Mouse (Mus musculus): ENCODE measurements at regions not wholly inside any gene's neighbourhood (a gene's known extent, or its start where the extent isn't known, plus 50 kb on each side); places are given as distances from the start of the nearest gene placed in this dataset.
A peak's percentile ranks its signal among the peaks of the same experiment; 100 is the strongest.

GRCm38 (mm10) chr12:26567435-26567834, 98.4 kb downstream of the Cmpk2 start:
- Histone ChIP-seq H3K4me3 (ENCODE audit: low read depth, low read length) (no peak overlapping the region), H3K27me3 (replicated peaks; ENCODE audit: control insufficient read depth, insufficient read depth, low read length) (no peaks in the 10 kb centered on the region), H3K36me3 (ENCODE audit: control insufficient read depth, insufficient read depth, low read length) (no peaks in the 10 kb centered on the region), H3K27ac (replicated peaks; ENCODE audit: low read depth, low read length) (no peak overlapping the region), H3K4me2 (ENCODE audit: low read depth, low read length) (no peak overlapping the region), H3K9ac (ENCODE audit: low read depth, low read length) (no peak overlapping the region), H3K4me1 (ENCODE audit: control insufficient read depth, insufficient read depth, low read length) (no peaks in the 10 kb centered on the region; the same call in 1 of the 2 replicates), H3K9me3 (ENCODE audit: control insufficient read depth, low read length) (no peaks in the 10 kb centered on the region)
- ATAC-seq (ENCODE audit: low read depth): no peak
- DNase-seq (ENCODE audit: low spot score): no peak
- WGBS: 89% methylated on average over 4 of the region's 4 CpGs

GRCm38 (mm10) chr12:26562858-26563257, 93.9 kb downstream of the Cmpk2 start:
- 85% methylated on average over 6 of the region's 6 CpGs for WGBS

DNA sequence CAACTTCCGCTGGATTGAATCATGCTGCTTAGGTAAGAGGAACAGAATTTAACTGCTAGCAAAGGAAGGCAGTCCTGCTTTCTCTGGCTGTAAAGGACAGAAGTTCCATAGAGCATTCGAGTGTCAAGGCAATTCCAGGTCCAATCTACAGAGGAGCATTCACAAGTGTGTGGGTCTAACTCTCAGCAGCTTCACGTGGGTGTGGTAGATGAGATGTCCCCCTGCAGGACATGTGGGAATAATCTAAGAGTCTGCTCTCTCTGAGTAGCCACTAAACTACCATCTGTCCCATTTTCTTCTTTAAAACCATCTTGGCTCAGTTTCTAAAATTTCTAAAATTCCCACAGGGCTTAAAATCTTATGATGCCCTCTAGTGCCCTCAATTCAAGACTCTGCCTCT, 90.6 kb downstream of the Cmpk2 start:
- H3K9ac ChIP-seq (ENCODE audit: low read depth, low read length): no peak overlapping the region
- ATAC-seq (ENCODE audit: low read depth) (no peak), DNase-seq (ENCODE audit: low spot score) (no peak)
- no peak overlapping the region for H3K4me3 ChIP-seq (ENCODE audit: low read depth, low read length)
- H3K9me3 ChIP-seq (ENCODE audit: control insufficient read depth, low read length): no peaks in the 10 kb centered on the region
- H3K4me2 ChIP-seq (ENCODE audit: low read depth, low read length): no peak overlapping the region
- no peak overlapping the region for H3K27ac ChIP-seq (replicated peaks; ENCODE audit: low read depth, low read length)
- H3K36me3 ChIP-seq (ENCODE audit: control insufficient read depth, insufficient read depth, low read length): no peaks in the 10 kb centered on the region
- H3K27me3 ChIP-seq (replicated peaks; ENCODE audit: control insufficient read depth, insufficient read depth, low read length): no peaks in the 10 kb centered on the region
- WGBS: 66% methylated on average over 3 of the region's 3 CpGs
- peaks cover 6% of the 10 kb centered on the region; the same call in 1 of the 2 replicates for H3K4me1 ChIP-seq (ENCODE audit: control insufficient read depth, insufficient read depth, low read length)

More at GRCm38 (mm10) chr12:26562858-26563257, 93.9 kb downstream of the Cmpk2 start:
- H3K9me3 ChIP-seq (ENCODE audit: control insufficient read depth, low read length): no peaks in the 10 kb centered on the region
- H3K27me3 ChIP-seq (replicated peaks; ENCODE audit: control insufficient read depth, insufficient read depth, low read length): no peaks in the 10 kb centered on the region
- no peak overlapping the region for H3K4me3 ChIP-seq (ENCODE audit: low read depth, low read length)
- no peak overlapping the region for H3K27ac ChIP-seq (replicated peaks; ENCODE audit: low read depth, low read length)
- DNase-seq (ENCODE audit: low spot score) (no peak), ATAC-seq (ENCODE audit: low read depth) (no peak)
- H3K4me1 ChIP-seq (ENCODE audit: control insufficient read depth, insufficient read depth, low read length): no peaks in the 10 kb centered on the region
- no peak overlapping the region for H3K4me2 ChIP-seq (ENCODE audit: low read depth, low read length)
- H3K36me3 ChIP-seq (ENCODE audit: control insufficient read depth, insufficient read depth, low read length): no peaks in the 10 kb centered on the region
- no peak overlapping the region for H3K9ac ChIP-seq (ENCODE audit: low read depth, low read length)

DNA sequence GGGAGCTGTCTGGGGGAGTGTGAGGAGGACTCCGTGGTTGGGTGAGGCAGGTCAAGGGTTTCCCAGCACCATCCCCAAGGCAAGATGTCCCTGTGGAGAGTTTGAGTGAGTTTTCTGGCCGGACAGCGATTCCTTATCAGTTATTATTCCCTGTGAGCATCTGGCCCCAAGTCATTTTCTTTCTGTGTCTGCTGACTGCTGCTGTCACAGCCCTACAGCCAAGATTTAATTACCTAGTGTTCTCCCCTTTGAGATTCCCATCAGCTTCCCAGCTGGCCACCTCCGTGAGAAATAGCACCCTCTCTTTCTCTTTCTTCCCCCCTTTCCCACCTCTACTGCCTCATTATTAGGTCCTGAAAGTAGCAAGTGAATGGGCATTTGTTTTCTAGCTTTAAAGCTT, 88.4 kb downstream of the Cmpk2 start:
- 20% methylated on average over 4 of the region's 4 CpGs for WGBS
- ATAC-seq (ENCODE audit: low read depth) (no peak), DNase-seq (ENCODE audit: low spot score) (no peak)
- H3K9me3 ChIP-seq (ENCODE audit: control insufficient read depth, low read length): no peaks in the 10 kb centered on the region
- H3K4me2 ChIP-seq (ENCODE audit: low read depth, low read length): no peak overlapping the region
- H3K4me1 ChIP-seq (ENCODE audit: control insufficient read depth, insufficient read depth, low read length): peaks cover 6% of the 10 kb centered on the region; the same call in 1 of the 2 replicates
- H3K27ac ChIP-seq (replicated peaks; ENCODE audit: low read depth, low read length): no peak overlapping the region
- H3K4me3 ChIP-seq (ENCODE audit: low read depth, low read length): no peak overlapping the region
- no peaks in the 10 kb centered on the region for H3K27me3 ChIP-seq (replicated peaks; ENCODE audit: control insufficient read depth, insufficient read depth, low read length)
- H3K9ac ChIP-seq (ENCODE audit: low read depth, low read length): no peak overlapping the region
- no peaks in the 10 kb centered on the region for H3K36me3 ChIP-seq (ENCODE audit: control insufficient read depth, insufficient read depth, low read length)

DNA sequence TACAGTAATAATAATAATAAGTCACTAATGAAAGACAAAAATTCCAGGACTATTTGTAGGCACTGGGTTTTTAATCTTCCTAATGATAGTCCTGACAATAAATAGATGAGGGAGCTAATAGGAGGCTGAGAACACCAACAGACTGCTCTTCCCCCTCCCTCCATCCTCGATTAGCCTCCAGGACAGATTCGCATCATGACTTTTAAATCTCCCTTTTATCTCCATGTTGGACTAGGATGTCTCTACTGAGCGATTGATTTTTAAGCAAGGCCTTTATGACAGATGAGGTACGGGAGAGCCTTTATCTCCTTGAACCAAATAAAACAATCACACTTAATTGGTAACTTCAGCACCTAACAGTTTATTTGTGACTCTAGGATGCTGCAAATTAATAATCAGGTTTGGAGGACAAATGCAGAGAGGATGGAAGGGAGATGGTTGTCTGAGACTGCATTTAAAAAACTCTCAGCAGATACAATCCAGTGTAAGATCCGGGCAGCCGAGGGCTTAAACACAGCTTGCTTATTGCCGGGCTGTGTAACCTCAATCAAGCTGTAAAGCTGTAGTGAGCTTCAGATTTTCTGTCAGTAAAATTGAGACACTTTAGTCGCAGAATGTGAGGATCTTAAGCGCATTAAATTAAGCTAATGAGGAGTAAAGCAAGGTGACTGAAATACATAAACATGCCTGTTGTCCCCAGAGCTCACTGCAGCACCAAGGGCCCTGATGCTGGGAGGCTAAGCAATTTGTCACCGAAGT, 82.3 kb downstream of the Cmpk2 start:
- no peak overlapping the region for H3K4me2 ChIP-seq (ENCODE audit: low read depth, low read length)
- H3K9ac ChIP-seq (ENCODE audit: low read depth, low read length): no peak overlapping the region
- no peaks in the 10 kb centered on the region for H3K27me3 ChIP-seq (replicated peaks; ENCODE audit: control insufficient read depth, insufficient read depth, low read length)
- no peak overlapping the region for H3K27ac ChIP-seq (replicated peaks; ENCODE audit: low read depth, low read length)
- H3K4me3 ChIP-seq (ENCODE audit: low read depth, low read length): no peak overlapping the region
- ATAC-seq (ENCODE audit: low read depth) (no peak), DNase-seq (ENCODE audit: low spot score) (no peak)
- no peaks in the 10 kb centered on the region for H3K4me1 ChIP-seq (ENCODE audit: control insufficient read depth, insufficient read depth, low read length)
- H3K9me3 ChIP-seq (ENCODE audit: control insufficient read depth, low read length): peaks cover 6% of the 10 kb centered on the region; the same call in 1 of the 2 replicates
- 69% methylated on average over 10 of the region's 10 CpGs for WGBS
- H3K36me3 ChIP-seq (ENCODE audit: control insufficient read depth, insufficient read depth, low read length): no peaks in the 10 kb centered on the region

- Histone ChIP-seq H3K36me3 (ENCODE audit: control insufficient read depth, insufficient read depth, low read length) (no peaks in the 10 kb centered on the region), H3K27ac (replicated peaks; ENCODE audit: low read depth, low read length) (no peak overlapping the region), H3K4me3 (ENCODE audit: low read depth, low read length) (no peak overlapping the region), H3K4me2 (ENCODE audit: low read depth, low read length) (no peak overlapping the region), H3K4me1 (ENCODE audit: control insufficient read depth, insufficient read depth, low read length) (no peaks in the 10 kb centered on the region), H3K27me3 (replicated peaks; ENCODE audit: control insufficient read depth, insufficient read depth, low read length) (no peaks in the 10 kb centered on the region), H3K9me3 (ENCODE audit: control insufficient read depth, low read length) (peaks cover 6% of the 10 kb centered on the region; the same call in 1 of the 2 replicates), H3K9ac (ENCODE audit: low read depth, low read length) (no peak overlapping the region)
- ATAC-seq (ENCODE audit: low read depth) (no peak), DNase-seq (ENCODE audit: low spot score) (peak; percentile 47)
- WGBS: 20% methylated on average over 1 of the region's 1 CpGs
These were observed 78.5 kb downstream of the Cmpk2 start for GRCm38 (mm10) chr12:26547466-26547865.

DNA sequence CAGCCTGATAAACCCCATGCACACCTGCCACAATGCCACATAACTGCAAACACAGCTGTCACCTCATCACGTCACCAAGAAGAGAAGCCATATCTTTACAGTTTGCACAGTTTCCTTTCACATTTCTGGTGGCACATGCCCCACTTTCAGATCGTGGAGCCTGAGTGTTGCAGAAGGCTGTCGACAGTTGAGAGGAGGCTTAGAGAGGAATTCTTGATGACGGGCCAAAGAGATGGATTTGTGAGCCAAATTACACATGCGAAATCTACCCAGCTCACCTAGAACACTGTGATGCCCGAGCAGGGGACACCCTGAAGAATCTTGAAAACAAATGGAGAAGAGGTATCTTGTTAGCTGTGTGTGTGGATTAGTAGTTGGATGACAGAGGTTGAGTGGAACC, 77.4 kb downstream of the Cmpk2 start:
- 63% methylated on average over 6 of the region's 6 CpGs for WGBS
- no peak overlapping the region for H3K4me3 ChIP-seq (ENCODE audit: low read depth, low read length)
- no peak for ATAC-seq (ENCODE audit: low read depth)
- H3K9ac ChIP-seq (ENCODE audit: low read depth, low read length): no peak overlapping the region
- no peak overlapping the region for H3K4me2 ChIP-seq (ENCODE audit: low read depth, low read length)
- H3K4me1 ChIP-seq (ENCODE audit: control insufficient read depth, insufficient read depth, low read length): no peaks in the 10 kb centered on the region
- H3K9me3 ChIP-seq (ENCODE audit: control insufficient read depth, low read length): peaks cover 6% of the 10 kb centered on the region; the same call in 1 of the 2 replicates
- no peaks in the 10 kb centered on the region for H3K36me3 ChIP-seq (ENCODE audit: control insufficient read depth, insufficient read depth, low read length)
- H3K27me3 ChIP-seq (replicated peaks; ENCODE audit: control insufficient read depth, insufficient read depth, low read length): no peaks in the 10 kb centered on the region
- no peak overlapping the region for H3K27ac ChIP-seq (replicated peaks; ENCODE audit: low read depth, low read length)
- DNase-seq (ENCODE audit: low spot score): no peak

DNA sequence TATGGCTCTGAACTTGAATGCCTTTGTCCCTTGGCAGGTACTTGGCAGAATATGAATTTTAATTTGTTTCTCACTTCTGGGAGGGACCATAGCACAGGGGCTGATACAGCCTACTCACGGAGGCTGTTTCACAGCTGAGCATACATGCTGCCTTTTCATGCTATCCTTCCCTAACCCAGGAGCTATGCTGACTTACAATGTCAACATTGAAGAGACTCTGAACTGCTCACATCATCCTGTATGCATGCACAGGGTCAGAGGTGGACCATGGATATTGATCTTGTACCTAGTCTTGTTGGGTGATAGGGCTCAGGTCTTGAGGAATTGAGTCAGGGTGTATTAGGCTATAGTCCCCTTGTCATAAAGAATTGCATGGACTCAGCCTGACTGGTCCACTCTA, 74.5 kb downstream of the Cmpk2 start:
- Histone ChIP-seq H3K4me1 (ENCODE audit: control insufficient read depth, insufficient read depth, low read length) (no peaks in the 10 kb centered on the region), H3K36me3 (ENCODE audit: control insufficient read depth, insufficient read depth, low read length) (no peaks in the 10 kb centered on the region), H3K9ac (ENCODE audit: low read depth, low read length) (no peak overlapping the region), H3K4me2 (ENCODE audit: low read depth, low read length) (no peak overlapping the region), H3K9me3 (ENCODE audit: control insufficient read depth, low read length) (0 out of 2 replicates have a peak, but pooled peaks cover 1% of the 10 kb centered on the region), H3K27ac (replicated peaks; ENCODE audit: low read depth, low read length) (no peak overlapping the region), H3K4me3 (ENCODE audit: low read depth, low read length) (no peak overlapping the region), H3K27me3 (replicated peaks; ENCODE audit: control insufficient read depth, insufficient read depth, low read length) (no peaks in the 10 kb centered on the region)
- 71% methylated on average over 1 of the region's 1 CpGs for WGBS
- ATAC-seq (ENCODE audit: low read depth) (no peak), DNase-seq (ENCODE audit: low spot score) (no peak)

DNA sequence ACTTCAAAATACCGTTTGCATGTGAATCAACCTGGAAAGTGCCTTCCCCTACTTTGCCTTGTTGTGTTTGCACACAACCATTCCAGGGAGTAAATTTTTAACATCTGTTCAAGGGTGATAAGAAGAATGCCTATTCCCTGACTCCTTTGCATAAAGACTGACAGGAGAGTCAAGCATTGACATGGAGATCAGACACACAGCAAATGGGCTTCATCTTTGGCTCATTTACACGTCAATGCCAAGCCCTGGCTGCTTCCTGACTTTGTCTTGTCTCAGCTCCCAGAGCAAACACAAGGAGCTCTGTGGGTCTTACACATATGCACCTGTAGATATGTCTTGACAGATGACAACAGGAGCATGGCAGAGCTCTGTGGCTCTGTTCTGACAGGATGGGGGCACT, 73.4 kb downstream of the Cmpk2 start:
- no peak overlapping the region for H3K9ac ChIP-seq (ENCODE audit: low read depth, low read length)
- H3K9me3 ChIP-seq (ENCODE audit: control insufficient read depth, low read length): no peaks in the 10 kb centered on the region
- DNase-seq (ENCODE audit: low spot score): no peak
- no peaks in the 10 kb centered on the region for H3K27me3 ChIP-seq (replicated peaks; ENCODE audit: control insufficient read depth, insufficient read depth, low read length)
- H3K4me1 ChIP-seq (ENCODE audit: control insufficient read depth, insufficient read depth, low read length): no peaks in the 10 kb centered on the region
- no peak overlapping the region for H3K4me2 ChIP-seq (ENCODE audit: low read depth, low read length)
- H3K4me3 ChIP-seq (ENCODE audit: low read depth, low read length): no peak overlapping the region
- H3K27ac ChIP-seq (replicated peaks; ENCODE audit: low read depth, low read length): no peak overlapping the region
- WGBS: 52% methylated on average over 2 of the region's 2 CpGs
- no peak for ATAC-seq (ENCODE audit: low read depth)
- no peaks in the 10 kb centered on the region for H3K36me3 ChIP-seq (ENCODE audit: control insufficient read depth, insufficient read depth, low read length)
